Mouse (Mus musculus) spleen, postnatal 36 days (tissue): ENCODE results near the gene Dld.

Experiments
- DNase-seq, 2 experiments: peaks; one replicate each; pipeline ENCODE4 v3.0.0; 2022; ENCODE audit warnings: low spot score in 2 of 2, mixed read lengths in 1 of 2

Dld gene

DNA sequence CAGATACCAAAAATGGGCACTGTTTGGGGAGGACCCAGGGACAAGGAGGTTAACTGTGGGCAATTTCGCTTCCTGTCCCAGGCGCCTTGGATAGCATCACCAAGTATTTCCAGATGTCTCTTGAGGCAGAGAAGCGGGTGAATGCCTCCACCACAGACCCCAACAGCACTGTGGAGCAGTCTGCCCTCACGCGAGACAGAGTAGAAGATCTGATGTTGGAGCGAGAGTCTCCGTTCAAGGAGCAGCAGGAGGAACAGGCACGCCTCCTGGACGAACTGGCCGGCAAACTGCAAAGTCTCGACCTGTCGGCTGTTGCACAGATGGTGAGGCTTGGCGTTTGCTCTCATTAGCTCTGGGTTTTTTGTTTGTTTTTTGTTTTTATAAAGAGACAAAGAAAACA is 30.4 kb downstream of the Dld start:
- no peak for DNase-seq

DNA sequence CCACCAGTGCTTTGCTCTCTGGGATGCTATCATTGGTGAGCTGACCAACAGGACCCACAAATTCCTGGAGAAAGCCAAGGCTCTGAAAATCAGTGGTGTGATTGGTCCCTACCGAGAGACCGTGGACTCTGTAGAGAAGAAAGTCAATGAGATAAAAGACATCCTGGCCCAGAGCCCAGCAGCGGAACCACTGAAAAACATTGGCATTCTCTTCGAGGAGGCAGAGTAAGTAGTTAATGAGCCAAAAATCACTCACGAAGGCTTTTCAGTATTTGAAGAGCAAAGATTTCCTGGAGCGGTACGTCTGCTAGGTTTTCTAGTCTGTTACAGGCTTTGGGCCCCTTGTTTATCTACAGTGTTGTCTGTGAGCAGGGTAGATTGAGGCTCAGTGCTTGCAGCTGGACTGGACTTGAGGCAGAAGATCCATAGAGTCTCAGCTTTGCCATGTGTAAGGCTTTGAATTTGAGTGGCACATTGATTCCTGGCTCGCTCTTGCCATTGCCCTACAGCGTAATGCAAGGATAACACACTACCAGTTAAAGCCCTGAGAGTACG is 32.8 kb downstream of the Dld start:
- no peak for DNase-seq

DNA sequence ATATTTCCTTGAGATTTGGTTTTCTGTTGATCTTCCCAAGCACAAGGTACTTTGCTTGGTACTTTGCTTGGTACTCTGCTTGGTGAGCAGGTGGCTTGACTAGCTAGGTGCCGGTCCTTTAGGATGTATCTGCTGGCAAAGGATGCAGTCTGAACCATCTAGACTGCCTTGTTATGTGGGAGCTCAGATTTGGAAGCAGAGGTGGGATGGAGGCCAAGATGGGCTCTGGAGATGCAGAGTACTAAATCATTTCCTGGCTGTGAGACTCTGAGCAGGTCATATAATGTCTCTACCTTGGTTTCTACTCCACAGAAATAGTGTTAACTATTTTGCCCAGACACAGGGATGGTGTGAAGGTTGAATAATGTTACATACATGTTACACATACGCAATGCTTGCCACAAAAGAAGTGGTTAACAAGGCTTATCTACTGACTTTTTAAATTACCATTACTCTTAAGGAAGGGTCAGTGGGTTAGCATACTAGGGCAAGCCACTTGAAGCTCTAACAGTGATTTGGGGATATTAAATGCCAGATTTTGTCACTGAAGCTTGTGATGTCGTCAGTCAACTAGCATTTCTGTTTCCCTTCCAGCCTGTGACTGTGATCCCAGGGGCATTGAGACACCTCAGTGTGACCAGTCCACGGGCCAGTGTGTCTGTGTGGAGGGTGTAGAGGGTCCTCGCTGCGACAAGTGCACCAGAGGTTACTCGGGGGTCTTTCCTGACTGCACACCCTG is 33.4 kb downstream of the Dld start:
- DNase-seq: no peak

GRCm38 (mm10) chr12:31315961-31316360 is 35.3 kb downstream of the Dld start:
- no peak for DNase-seq

DNA sequence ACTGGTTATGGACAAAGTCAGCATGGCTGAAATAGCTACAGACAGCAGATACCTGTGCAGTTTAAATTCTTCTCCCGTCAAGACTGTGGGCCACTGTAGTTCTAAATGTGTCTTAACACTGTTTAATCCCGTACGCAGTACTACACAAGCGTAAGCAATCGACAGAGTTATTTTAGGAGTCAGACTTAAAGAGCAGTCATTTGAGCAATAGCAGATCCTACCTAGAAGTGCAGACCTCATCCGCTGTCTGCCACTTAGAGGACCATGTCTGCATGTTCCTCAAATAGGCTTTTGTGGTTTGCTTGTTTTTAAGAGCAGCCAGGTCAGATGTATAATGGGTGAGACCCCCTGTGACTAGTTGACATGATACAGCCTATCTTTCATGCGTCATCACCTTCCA is 36.9 kb downstream of the Dld start:
- no peak for DNase-seq

- DNase-seq: no peak
These were observed 38.1 kb downstream of the Dld start for GRCm38 (mm10) chr12:31313136-31313535.

- DNase-seq: no peak
These were observed 39.0 kb downstream of the Dld start for GRCm38 (mm10) chr12:31312281-31312680.

GRCm38 (mm10) chr12:31311671-31312265 is 39.5 kb downstream of the Dld start:
- DNase-seq: no peak

DNA sequence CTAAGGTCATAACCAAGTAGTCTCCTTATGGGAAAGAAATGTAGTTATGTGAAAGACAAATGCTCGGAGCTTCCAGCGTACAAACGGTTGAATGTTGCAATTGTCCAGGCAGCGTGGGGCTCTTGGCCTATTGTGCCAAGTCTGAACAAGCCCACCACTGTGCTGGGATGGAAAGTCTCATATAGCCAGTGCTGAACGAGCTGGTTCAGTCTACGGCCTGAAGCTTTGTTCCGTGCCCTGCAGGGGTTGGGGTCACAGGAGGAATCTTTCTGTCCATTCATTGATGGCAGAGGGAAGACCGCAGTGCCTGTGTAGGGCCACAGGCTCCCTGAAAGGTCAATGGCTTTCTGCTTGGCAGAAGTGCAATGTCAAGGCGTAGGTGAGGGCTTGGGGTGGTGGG is 40.6 kb downstream of the Dld start:
- no peak for DNase-seq

- no peak for DNase-seq
These were observed 43.5 kb downstream of the Dld start for GRCm38 (mm10) chr12:31307756-31308155.

DNA sequence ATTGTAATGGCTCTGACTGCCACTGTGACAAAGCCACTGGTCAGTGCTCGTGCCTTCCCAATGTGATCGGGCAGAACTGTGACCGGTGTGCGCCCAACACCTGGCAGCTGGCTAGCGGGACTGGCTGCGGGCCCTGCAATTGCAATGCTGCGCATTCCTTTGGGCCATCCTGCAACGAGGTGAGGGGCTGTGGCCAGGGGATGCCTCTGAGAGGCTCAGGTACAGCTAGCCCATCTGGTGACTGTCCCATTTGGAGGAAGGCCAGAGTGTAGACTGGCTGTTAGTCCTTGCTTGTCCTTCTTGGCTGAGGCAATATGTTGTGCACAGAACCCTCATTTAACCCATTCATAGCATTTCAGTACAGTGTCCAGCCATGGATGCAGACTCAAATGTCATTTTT is 44.2 kb downstream of the Dld start:
- no peak for DNase-seq

DNA sequence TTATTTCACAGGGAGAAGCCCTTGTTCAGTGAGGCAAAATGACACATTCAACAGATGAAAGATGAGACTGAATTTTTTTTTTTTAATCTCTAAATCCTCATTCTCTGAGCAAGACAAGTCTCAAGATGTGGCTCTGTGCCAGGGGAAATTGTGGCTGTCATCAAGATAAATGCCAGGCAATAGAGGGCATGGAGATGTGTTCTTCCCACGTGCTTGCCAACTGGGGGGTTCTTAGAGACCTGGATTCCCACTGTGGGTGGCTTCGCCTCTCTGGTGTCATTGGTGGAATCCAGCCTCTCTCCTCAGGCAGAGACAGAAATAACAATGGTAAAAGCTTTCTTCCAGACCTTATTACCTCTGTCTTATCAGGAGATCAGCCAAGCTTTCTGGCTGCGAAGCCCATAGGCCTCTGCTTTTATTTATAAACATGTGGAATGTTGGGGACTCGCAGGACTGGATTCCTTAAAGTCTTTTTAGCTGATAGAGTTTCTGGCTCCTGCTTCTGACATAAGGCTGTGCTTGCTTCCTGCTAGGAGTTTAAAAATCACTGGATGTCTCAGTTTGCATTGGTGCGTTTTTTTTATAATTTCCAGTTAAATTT is 45.1 kb downstream of the Dld start:
- DNase-seq: no peak

DNA sequence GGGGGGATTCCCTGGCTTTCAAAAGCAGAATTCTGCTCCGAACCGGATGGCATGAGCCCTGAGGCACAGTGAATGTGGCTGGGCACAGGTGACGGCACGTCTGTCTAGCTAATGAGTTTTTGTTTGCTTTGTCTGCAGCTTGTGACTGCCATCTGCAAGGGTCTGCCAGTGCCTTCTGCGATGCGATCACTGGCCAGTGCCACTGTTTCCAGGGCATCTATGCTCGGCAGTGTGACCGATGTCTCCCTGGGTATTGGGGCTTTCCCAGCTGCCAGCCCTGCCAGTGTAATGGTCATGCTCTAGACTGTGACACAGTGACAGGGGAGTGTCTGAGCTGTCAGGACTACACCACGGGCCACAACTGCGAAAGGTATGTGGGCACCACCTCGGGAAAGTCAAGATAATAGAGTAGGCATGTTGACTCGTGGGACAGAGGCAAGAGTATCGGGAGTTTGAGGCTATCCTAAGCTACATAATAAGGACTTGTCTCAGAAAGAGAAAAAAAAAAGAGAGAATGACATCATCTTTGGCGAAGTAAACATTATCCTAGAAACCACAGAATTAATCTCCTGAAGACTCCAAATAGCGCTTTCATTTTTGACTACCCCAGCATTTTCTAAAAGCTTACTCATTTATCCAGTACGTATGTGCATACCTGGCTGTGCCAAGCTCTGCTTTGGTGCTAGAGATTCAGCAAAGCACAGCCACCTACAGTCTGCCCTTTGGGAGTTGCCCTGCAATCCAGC is 48.3 kb downstream of the Dld start:
- DNase-seq: no peak

DNA sequence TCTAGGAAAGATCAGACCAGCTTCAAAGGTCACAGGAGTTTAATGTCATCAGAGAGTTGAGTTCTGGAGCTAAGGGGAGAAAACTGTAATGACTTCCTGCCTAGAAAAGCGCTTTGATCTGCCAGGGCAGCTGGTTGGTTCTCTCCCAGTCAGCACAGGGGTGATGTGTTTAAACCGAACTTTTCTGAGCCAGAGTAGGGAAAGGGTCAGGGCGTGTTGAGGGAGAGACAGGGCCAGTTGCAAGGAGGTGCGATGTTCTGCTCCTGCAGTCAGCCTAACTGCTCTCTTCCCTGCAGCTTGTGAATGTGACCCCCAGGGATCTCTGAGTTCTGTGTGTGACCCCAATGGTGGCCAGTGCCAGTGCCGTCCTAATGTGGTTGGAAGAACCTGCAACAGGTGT is 49.0 kb downstream of the Dld start:
- DNase-seq: no peak

- no peak for DNase-seq
These were observed 51.0 kb downstream of the Dld start for GRCm38 (mm10) chr12:31300276-31300675.

DNA sequence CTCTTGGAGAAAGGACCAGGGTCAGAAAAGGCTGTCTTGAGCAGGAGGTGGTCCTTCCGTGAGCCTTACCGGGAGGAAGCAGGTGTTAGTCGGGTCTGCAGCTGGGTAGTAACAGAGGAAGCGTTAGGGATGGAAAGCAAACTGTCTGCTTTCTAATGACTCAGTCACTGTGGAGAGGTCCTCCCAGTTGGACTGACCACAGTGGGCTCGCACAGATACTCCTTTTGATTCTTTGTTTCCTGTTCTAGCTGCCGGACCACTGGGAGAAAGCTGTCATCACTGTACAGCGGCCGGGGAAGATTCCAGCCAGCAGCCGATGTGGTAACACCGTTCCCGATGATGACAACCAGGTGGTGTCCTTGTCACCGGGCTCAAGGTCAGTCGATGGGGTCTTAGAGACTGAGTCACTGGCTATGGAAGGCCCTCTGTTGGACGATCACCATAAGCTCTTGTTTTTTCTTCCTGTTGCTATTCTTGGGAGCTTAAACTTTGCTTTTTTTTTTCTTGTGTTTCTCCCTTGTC is 51.5 kb downstream of the Dld start:
- no peak for DNase-seq

- DNase-seq: no peak
These were observed 52.1 kb downstream of the Dld start for GRCm38 (mm10) chr12:31299126-31299525.

GRCm38 (mm10) chr12:31298530-31298929 is 52.7 kb downstream of the Dld start:
- no peak for DNase-seq

DNA sequence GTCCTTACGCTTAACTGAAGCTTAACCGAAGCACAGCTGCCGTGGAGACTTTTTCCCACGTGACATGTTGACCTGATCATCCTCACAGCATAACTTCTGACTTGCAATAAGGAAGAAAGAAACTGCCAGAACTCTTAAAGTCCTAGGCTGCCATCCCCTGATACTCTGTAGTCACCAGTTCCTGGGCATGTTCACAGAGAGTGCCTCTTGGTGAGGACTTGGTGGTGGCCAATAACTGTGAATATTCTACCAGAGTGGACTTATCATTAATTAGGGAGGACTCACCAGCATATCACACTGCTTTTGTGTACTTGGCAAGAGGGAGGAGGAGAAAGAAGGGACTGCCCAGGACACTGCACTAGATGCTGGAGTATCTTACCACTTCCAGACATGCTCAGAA is 53.1 kb downstream of the Dld start:
- DNase-seq: no peak

DNA sequence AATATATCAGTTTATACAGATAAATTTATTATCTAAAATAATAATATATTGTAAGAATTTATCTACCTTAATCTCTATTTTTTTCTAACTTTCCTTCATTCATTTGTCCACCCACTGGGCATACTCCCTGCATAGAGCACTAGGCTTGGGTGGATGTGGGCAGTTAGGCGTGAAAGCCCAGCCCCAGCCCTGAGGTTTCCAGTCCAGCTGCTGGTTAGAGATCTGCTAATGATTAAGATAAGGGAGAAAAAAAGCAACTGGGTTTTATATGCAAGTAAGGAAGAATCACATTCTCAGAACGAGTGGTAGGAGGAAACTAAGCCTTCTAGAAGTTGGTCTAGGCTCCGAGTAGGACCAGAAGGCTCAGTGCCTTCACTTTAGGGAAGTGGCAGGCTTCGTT is 55.2 kb downstream of the Dld start:
- DNase-seq: no peak

DNA sequence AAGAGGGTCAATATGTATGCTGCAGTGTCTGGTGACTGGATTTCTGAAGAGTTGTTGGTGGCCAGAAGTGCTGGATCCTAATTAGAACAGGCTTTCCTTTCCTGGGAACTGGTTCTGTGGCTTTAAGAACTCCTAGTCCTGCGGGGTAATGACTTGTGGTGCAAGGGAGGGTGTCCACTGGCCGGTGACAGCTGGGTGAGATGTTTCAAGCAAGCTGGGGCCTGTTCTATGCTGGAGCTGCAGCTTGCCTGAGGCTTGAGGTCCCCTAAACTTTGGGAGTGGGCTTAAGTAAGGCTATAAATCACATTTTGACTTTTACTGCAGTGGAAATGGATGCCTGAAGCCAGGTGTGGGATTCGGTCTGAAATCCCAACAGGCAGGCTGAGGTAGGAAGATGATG is 55.7 kb downstream of the Dld start:
- DNase-seq: no peak

GRCm38 (mm10) chr12:31294996-31295395 is 56.3 kb downstream of the Dld start:
- no peak for DNase-seq
